Mouse (Mus musculus): Measurements from ENCODE around the gene Ifnb1. TPM values are rescaled to one million over a fixed set of nuclear protein-coding genes. Genes with fewer than 3 reads are reported as not detected.

The Ifnb1 gene
- polyA plus RNA-seq, 1 experiment, result not detected

GRCm38 (mm10) chr4:88530271-88530670, 7.7 kb upstream of the Ifnb1 start:
- no peaks in the 10 kb centered on the region for H3K27me3 ChIP-seq (ENCODE audit: control insufficient read depth, insufficient read depth, low read length)
- H3K27ac ChIP-seq (ENCODE audit: control insufficient read depth, insufficient read depth, low read length), result no peak overlapping the region
- no peak for DNase-seq
- H3K36me3 ChIP-seq (ENCODE audit: control insufficient read depth, insufficient read depth, low read length), result no peaks in the 10 kb centered on the region
- no peak for TF ChIP-seq CTCF (IDR thresholded peaks at IDR 0.05; ENCODE audit: borderline replicate concordance, control insufficient read depth, extremely low read depth, insufficient read depth, low read length, poor library complexity)
- no peak for TF ChIP-seq POLR2A (IDR thresholded peaks at IDR 0.05; ENCODE audit: control insufficient read depth, extremely low read depth, insufficient read depth, low read length, poor library complexity)
- no peak overlapping the region for H3K4me3 ChIP-seq (ENCODE audit: control insufficient read depth, insufficient read depth, low read length)
- WGBS, result 87% methylated on average over 4 of the region's 4 CpGs
- H3K4me1 ChIP-seq (replicated peaks; ENCODE audit: control insufficient read depth, insufficient read depth, low read length), result no peaks in the 10 kb centered on the region

- H3K4me1 ChIP-seq (replicated peaks; ENCODE audit: control insufficient read depth, insufficient read depth, low read length), result no peaks in the 10 kb centered on the region
- H3K4me3 ChIP-seq (ENCODE audit: control insufficient read depth, insufficient read depth, low read length), result no peak overlapping the region
- no peaks in the 10 kb centered on the region for H3K27me3 ChIP-seq (ENCODE audit: control insufficient read depth, insufficient read depth, low read length)
- WGBS, result 94% methylated on average over 5 of the region's 5 CpGs
- DNase-seq, result no peak
- H3K27ac ChIP-seq (ENCODE audit: control insufficient read depth, insufficient read depth, low read length), result no peak overlapping the region
- TF ChIP-seq CTCF (IDR thresholded peaks at IDR 0.05; ENCODE audit: borderline replicate concordance, control insufficient read depth, extremely low read depth, insufficient read depth, low read length, poor library complexity) (no peak), POLR2A (IDR thresholded peaks at IDR 0.05; ENCODE audit: control insufficient read depth, extremely low read depth, insufficient read depth, low read length, poor library complexity) (no peak)
- no peaks in the 10 kb centered on the region for H3K36me3 ChIP-seq (ENCODE audit: control insufficient read depth, insufficient read depth, low read length)
Measured at GRCm38 (mm10) chr4:88526379-88527049, 3.9 kb upstream of the Ifnb1 start.

GRCm38 (mm10) chr4:88525393-88525792, 2.8 kb upstream of the Ifnb1 start:
- DNase-seq, result no peak
- Histone ChIP-seq H3K4me3 (ENCODE audit: control insufficient read depth, insufficient read depth, low read length) (no peak overlapping the region), H3K36me3 (ENCODE audit: control insufficient read depth, insufficient read depth, low read length) (no peaks in the 10 kb centered on the region), H3K27ac (ENCODE audit: control insufficient read depth, insufficient read depth, low read length) (no peak overlapping the region), H3K4me1 (replicated peaks; ENCODE audit: control insufficient read depth, insufficient read depth, low read length) (no peaks in the 10 kb centered on the region), H3K27me3 (ENCODE audit: control insufficient read depth, insufficient read depth, low read length) (no peaks in the 10 kb centered on the region)
- no peak for TF ChIP-seq POLR2A (IDR thresholded peaks at IDR 0.05; ENCODE audit: control insufficient read depth, extremely low read depth, insufficient read depth, low read length, poor library complexity)
- no peak for TF ChIP-seq CTCF (IDR thresholded peaks at IDR 0.05; ENCODE audit: borderline replicate concordance, control insufficient read depth, extremely low read depth, insufficient read depth, low read length, poor library complexity)
- 92% methylated on average over 3 of the region's 3 CpGs for WGBS

- TF ChIP-seq POLR2A (IDR thresholded peaks at IDR 0.05; ENCODE audit: control insufficient read depth, extremely low read depth, insufficient read depth, low read length, poor library complexity), result no peak
- no peak for TF ChIP-seq CTCF (IDR thresholded peaks at IDR 0.05; ENCODE audit: borderline replicate concordance, control insufficient read depth, extremely low read depth, insufficient read depth, low read length, poor library complexity)
- Histone ChIP-seq H3K4me1 (replicated peaks; ENCODE audit: control insufficient read depth, insufficient read depth, low read length) (no peaks in the 10 kb centered on the region), H3K27ac (ENCODE audit: control insufficient read depth, insufficient read depth, low read length) (no peak overlapping the region), H3K27me3 (ENCODE audit: control insufficient read depth, insufficient read depth, low read length) (no peaks in the 10 kb centered on the region), H3K4me3 (ENCODE audit: control insufficient read depth, insufficient read depth, low read length) (no peak overlapping the region), H3K36me3 (ENCODE audit: control insufficient read depth, insufficient read depth, low read length) (no peaks in the 10 kb centered on the region)
- peak; percentile 3 for DNase-seq
Measured at GRCm38 (mm10) chr4:88523241-88523640, 667 bp upstream of the Ifnb1 start.

- no peaks in the 10 kb centered on the region for H3K36me3 ChIP-seq (ENCODE audit: control insufficient read depth, insufficient read depth, low read length)
- DNase-seq, result no peak
Measured at GRCm38 (mm10) chr4:88517957-88518356, 4.6 kb downstream of the Ifnb1 start.

GRCm38 (mm10) chr4:88515711-88516211, 6.8 kb downstream of the Ifnb1 start:
- DNase-seq, result peak; percentile 2
- Histone ChIP-seq H3K36me3 (ENCODE audit: control insufficient read depth, insufficient read depth, low read length) (no peaks in the 10 kb centered on the region), H3K27me3 (ENCODE audit: control insufficient read depth, insufficient read depth, low read length) (no peaks in the 10 kb centered on the region), H3K27ac (ENCODE audit: control insufficient read depth, insufficient read depth, low read length) (no peak overlapping the region), H3K4me1 (replicated peaks; ENCODE audit: control insufficient read depth, insufficient read depth, low read length) (no peaks in the 10 kb centered on the region), H3K4me3 (ENCODE audit: control insufficient read depth, insufficient read depth, low read length) (no peak overlapping the region)
- WGBS, result 0% methylated on average over 4 of the region's 4 CpGs
- TF ChIP-seq CTCF (IDR thresholded peaks at IDR 0.05; ENCODE audit: borderline replicate concordance, control insufficient read depth, extremely low read depth, insufficient read depth, low read length, poor library complexity), result no peak
- no peak for TF ChIP-seq POLR2A (IDR thresholded peaks at IDR 0.05; ENCODE audit: control insufficient read depth, extremely low read depth, insufficient read depth, low read length, poor library complexity)

More at GRCm38 (mm10) chr4:88517957-88518356, 4.6 kb downstream of the Ifnb1 start:
- no peak overlapping the region for H3K27ac ChIP-seq (ENCODE audit: control insufficient read depth, insufficient read depth, low read length)
- no peaks in the 10 kb centered on the region for H3K27me3 ChIP-seq (ENCODE audit: control insufficient read depth, insufficient read depth, low read length)
- no peak for TF ChIP-seq CTCF (IDR thresholded peaks at IDR 0.05; ENCODE audit: borderline replicate concordance, control insufficient read depth, extremely low read depth, insufficient read depth, low read length, poor library complexity)
- TF ChIP-seq POLR2A (IDR thresholded peaks at IDR 0.05; ENCODE audit: control insufficient read depth, extremely low read depth, insufficient read depth, low read length, poor library complexity), result no peak
- no peak overlapping the region for H3K4me3 ChIP-seq (ENCODE audit: control insufficient read depth, insufficient read depth, low read length)
- WGBS, result 95% methylated on average over 2 of the region's 2 CpGs
- H3K4me1 ChIP-seq (replicated peaks; ENCODE audit: control insufficient read depth, insufficient read depth, low read length), result no peaks in the 10 kb centered on the region

Data from thymus, adult 2 months (tissue).